Mouse (Mus musculus) CD8-positive naive resting alpha-beta T cell, adult 2 months (primary cell): ENCODE data around the gene Vash1.

Experiments used
- DNase-seq, 2 experiments: peaks; one replicate each; pipeline ENCODE4 v3.0.0; 2022; ENCODE audit warnings: low read depth in 2 of 2, low spot score in 2 of 2

Gene Vash1

GRCm38 (mm10) chr12:86682178-86682577, 3.7 kb downstream of the Vash1 start:
- no peak for DNase-seq

GRCm38 (mm10) chr12:86683698-86684097, 5.2 kb downstream of the Vash1 start:
- DNase-seq: no peak

GRCm38 (mm10) chr12:86685275-86685674, 6.8 kb downstream of the Vash1 start:
- DNase-seq: no peak

- peak; percentile 20 to 24 for DNase-seq
Observed at GRCm38 (mm10) chr12:86686551-86687330, 8.2 kb downstream of the Vash1 start.

- DNase-seq: no peak
Observed at GRCm38 (mm10) chr12:86687445-86687955, 9.0 kb downstream of the Vash1 start.

- no peak for DNase-seq
Observed at GRCm38 (mm10) chr12:86687971-86688573, 9.6 kb downstream of the Vash1 start.

GRCm38 (mm10) chr12:86688917-86689316, 10.4 kb downstream of the Vash1 start:
- DNase-seq: no peak

- no peak for DNase-seq
Observed at GRCm38 (mm10) chr12:86690700-86691485, 12.4 kb downstream of the Vash1 start.

- no peak for DNase-seq
Observed at GRCm38 (mm10) chr12:86692471-86693356, 14.2 kb downstream of the Vash1 start.

GRCm38 (mm10) chr12:86693389-86693788, 14.9 kb downstream of the Vash1 start:
- DNase-seq: no peak

- DNase-seq: no peak
Observed at GRCm38 (mm10) chr12:86694441-86694840, 15.9 kb downstream of the Vash1 start.

- DNase-seq: no peak
Observed at GRCm38 (mm10) chr12:86697996-86698395, 19.5 kb downstream of the Vash1 start.

GRCm38 (mm10) chr12:86698537-86698936, 20.0 kb downstream of the Vash1 start:
- no peak for DNase-seq

GRCm38 (mm10) chr12:86699965-86700926, 21.7 kb downstream of the Vash1 start:
- no peak for DNase-seq

GRCm38 (mm10) chr12:86700927-86701310, 22.4 kb downstream of the Vash1 start:
- DNase-seq: no peak

GRCm38 (mm10) chr12:86701491-86701890, 23.0 kb downstream of the Vash1 start:
- DNase-seq: no peak

- DNase-seq: no peak
Observed at GRCm38 (mm10) chr12:86702690-86703089, 24.2 kb downstream of the Vash1 start.

GRCm38 (mm10) chr12:86705843-86706242, 27.3 kb downstream of the Vash1 start:
- no peak for DNase-seq

- no peak for DNase-seq
Observed at GRCm38 (mm10) chr12:86714026-86714425, 35.5 kb downstream of the Vash1 start.

- peak; percentile 39 to 61 for DNase-seq
Observed at GRCm38 (mm10) chr12:86715401-86715800, 36.9 kb downstream of the Vash1 start.
